Mouse (Mus musculus) lung, postnatal 0 days (tissue): ENCODE measurements around the gene Cyb5b.

Experiments
- CTCF ChIP-seq: IDR thresholded peaks from 2 replicates; pipeline ENCODE4 v1.5.1; 2016; ENCODE audit warnings: antibody characterized with exemption, mild to moderate bottlenecking
- EP300 ChIP-seq: IDR thresholded peaks from 2 replicates; pipeline ENCODE4 v1.6.1; 2016; ENCODE audit warnings: antibody characterized with exemption, mild to moderate bottlenecking, control low read depth

DNA sequence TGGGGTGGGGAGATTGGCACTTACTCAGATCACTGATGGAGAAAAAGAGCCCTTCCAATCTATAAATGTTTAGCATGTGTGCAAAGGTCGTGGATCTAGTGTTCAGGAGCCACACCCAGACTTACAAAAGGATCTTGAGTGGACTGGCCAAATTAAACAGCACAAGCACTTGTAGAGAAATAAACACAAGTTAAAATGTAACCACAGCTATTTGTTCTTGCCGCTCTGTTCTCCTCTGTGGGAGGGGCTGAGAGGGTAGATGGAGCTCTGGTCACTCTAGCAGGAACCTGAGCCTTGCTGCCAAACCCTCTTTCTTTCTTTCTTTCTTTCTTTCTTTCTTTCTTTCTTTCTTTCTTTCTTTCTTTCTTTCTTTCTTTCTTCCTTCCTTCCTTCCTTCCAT is 33.4 kb upstream of the Cyb5b start:
- TF ChIP-seq CTCF (no peak), EP300 (peak; percentile 69)
